Mouse (Mus musculus): ENCODE data around the gene Psg29.

Psg29 gene

GRCm38 (mm10) chr7:17203177-17203576 is at the start of gene Psg29:
Gene Psg29, plus strand, starts transcription at chr7:17203477.
- DNase-seq (ENCODE audit: low read depth, low spot score) = no peak

DNA sequence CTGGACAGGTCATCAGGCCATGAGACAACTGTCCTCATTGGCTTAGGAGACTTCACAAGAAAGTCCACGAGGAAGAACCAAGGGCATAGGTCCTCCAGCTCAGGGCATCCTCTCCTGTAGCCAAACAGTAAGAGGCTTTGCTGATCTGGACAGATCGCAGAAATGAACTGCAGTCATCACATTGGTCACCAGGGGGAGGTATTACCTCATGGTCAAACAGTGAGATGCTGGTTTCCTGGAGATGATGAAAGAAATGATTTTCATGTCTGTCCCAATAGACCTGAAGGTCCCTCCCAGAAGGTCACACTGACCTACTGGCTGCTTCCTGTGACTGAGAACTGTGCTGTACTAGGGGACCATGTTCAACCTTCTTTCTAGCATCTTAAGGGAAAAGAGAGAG is 47.6 kb upstream of the Psg29 start:
- DNase-seq (ENCODE audit: low read depth, low spot score) = peak; percentile 16

DNA sequence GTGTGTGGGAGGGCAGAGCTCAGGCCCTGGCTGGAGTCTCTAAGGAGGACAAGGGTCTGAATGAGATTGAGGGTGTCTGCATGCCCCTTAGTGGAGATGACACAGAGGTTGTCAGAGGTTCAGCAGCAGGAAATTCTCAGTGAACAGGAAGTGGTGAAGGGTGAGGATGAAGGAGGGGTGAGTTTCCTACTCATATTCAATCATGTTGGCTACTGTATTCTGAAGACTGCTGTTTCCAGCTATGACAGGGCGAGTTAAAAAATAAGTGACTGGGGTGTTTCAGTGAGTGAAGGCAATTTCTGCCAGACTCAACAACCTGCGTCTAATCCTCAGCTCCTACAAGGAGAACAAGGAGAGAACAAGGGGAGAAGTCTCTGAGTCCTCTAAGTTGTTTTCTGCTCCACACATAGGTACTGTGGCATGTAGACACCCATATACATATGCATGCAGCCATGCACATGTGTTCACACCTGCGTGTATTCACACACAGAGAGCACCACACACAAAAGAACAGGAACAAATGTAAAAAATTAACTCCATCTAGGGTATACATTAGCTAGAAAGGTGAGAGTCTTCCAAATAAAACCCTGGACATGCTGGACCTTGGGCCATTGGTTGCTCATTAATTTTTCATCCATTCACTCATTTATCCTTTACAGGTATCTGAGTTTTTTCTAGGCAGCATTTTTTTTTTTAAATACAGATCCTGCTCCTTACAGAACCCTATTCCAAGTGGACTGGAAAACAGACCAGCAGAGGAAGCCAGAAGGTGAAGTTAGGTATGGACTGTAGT is 46.2 kb upstream of the Psg29 start:
- DNase-seq (ENCODE audit: low read depth, low spot score) = no peak

GRCm38 (mm10) chr7:17159011-17159410 is 44.3 kb upstream of the Psg29 start:
- no peak for DNase-seq (ENCODE audit: low read depth, low spot score)

DNA sequence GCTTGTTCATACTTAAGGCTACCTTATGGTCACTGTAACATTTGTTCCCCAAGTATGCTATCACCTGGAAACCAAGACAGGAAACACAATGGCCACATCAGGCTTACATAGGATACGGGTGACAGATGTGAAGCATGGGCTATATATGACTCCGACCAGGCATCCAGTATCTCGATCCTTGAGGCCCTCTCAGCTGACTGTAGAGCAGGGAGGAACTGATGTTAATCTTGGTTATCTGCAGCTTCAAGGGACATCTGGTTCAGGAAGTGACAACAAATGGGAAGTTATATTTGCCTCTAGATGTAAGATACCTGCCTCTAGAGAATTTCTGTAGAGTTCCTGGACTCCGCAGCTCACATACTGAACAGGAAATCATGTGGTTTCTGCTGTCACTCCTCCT is 31.4 kb upstream of the Psg29 start:
- DNase-seq (ENCODE audit: low read depth, low spot score) = no peak

DNA sequence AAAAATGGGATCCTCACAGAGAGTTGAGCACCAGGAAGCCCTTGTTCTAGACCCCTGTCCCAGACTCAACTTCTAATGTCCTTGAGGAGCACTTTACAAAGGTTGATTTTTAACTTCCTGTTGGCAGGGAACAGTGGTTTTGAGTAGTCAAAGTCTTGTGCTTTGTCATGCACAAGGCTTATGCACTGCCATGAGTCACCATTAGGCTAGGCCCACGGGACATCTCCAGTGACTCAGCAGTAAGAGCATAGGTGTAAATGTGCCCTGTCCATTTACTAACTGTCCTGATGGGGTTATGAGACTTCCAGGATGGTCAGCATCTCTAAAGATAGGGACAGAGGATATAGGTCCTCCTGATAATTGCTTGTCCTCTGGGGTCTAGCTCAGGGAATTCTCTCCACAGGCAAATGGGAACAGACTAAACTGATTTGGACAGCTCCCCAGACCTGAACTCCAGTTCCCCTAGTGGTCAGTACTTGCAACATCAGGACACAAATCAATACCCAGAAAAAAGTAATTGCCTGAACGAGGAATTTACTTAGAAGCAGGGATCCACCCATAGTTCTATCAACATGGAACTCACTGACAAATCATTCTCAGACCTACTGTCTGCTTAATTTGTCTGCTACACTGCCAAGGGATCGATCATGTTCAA is 2.4 kb downstream of the Psg29 start:
- no peak for DNase-seq (ENCODE audit: low read depth, low spot score)

Measured in retina, postnatal 7 days (tissue).